Mouse (Mus musculus) bone marrow, adult 2 months (tissue): ENCODE results near the gene Rpl14. TPM values are rescaled to one million over a fixed set of nuclear protein-coding genes. Genes with fewer than 3 reads are reported as not detected.

Source experiments
- H3K27ac ChIP-seq: fragments of 200-500 bp; 2 replicates; pipeline ENCODE4 v1.5.1; 2012; ENCODE audit warnings: low read depth, mild to moderate bottlenecking, control low read depth, inconsistent platforms, low read length; ENCODE audit not compliant: control insufficient read depth, poor library complexity, insufficient read depth
- H3K4me1 ChIP-seq: fragments of 200-500 bp; 2 replicates; pipeline ENCODE4 v1.6.1; 2011; ENCODE audit warnings: low read length; ENCODE audit not compliant: control insufficient read depth, insufficient read depth
- H3K4me3 ChIP-seq: fragments of 200-500 bp; replicated peaks from 2 replicates; pipeline ENCODE3; 2011; ENCODE audit warnings: mild to moderate bottlenecking, low read depth, low read length, control low read depth; ENCODE audit not compliant: control insufficient read depth
- CTCF ChIP-seq: fragments of 200-500 bp; IDR thresholded peaks from 2 replicates; pipeline ENCODE4 v1.5.1; 2011; ENCODE audit warnings: low read length, control low read depth; ENCODE audit not compliant: control insufficient read depth, insufficient read depth
- POLR2A ChIP-seq: fragments of 200-500 bp; IDR thresholded peaks from 2 replicates; pipeline ENCODE4 v1.6.1; 2011; ENCODE audit warnings: low read depth, mild to moderate bottlenecking, control low read depth, low read length, borderline replicate concordance; ENCODE audit not compliant: control insufficient read depth
- WGBS: fragments of 180-500 bp; shearing (Covaris S2); methylation state at CpG from one replicate; pipeline ENCODE4 v1.1.7; 2018; 5-methylcytosine and 5-hydroxymethylcytosine counted together
- polyA plus RNA-seq: library from polyadenylated mRNA; stranded (reverse); fragments of >200 nt; gene quantifications from 2 replicates; pipeline ENCODE4 v1.2.4, GENCODE M21; 2011; ENCODE audit warnings: low replicate concordance; ENCODE audit not compliant: missing spikeins, insufficient read depth, insufficient read length

Gene Rpl14
- polyA plus RNA-seq, 1 experiment = 1,026 TPM

DNA sequence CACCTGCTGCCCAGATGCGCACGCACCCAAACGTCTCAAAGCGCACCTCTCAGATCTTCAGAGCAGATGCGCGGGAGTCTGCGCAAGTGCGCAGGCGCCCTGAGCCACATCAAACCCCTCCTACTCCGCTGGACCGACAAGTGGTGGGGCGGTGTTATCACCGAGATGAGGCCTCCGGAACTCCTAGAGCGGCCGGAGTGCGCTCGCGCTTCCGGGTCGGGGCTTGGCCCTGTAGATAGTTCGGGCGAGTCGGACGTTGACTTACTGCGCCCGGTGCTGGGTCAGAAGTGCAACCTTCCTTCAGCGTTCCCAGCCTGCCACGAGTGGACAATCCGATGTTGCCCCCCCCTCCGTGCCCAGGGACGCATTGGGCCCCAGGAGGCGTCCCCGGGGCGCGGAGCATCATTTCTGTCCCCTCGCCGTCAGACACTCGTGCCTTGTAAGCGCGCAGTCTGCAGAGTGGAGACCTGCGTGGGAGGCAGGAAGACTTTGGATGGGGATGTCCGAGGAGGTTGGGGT is 5.9 kb downstream of the Rpl14 start:
- under 1% methylated on average over 43 of the region's 43 CpGs for WGBS
- H3K4me1 ChIP-seq = peaks cover 4% of the 10 kb centered on the region
- TF ChIP-seq CTCF = no peak
- peak; percentile 93; the same call in 1 of the 2 replicates for TF ChIP-seq POLR2A
- H3K27ac ChIP-seq = peak overlapping the region; percentile 81
- peak overlapping the region; percentile 97 for H3K4me3 ChIP-seq

DNA sequence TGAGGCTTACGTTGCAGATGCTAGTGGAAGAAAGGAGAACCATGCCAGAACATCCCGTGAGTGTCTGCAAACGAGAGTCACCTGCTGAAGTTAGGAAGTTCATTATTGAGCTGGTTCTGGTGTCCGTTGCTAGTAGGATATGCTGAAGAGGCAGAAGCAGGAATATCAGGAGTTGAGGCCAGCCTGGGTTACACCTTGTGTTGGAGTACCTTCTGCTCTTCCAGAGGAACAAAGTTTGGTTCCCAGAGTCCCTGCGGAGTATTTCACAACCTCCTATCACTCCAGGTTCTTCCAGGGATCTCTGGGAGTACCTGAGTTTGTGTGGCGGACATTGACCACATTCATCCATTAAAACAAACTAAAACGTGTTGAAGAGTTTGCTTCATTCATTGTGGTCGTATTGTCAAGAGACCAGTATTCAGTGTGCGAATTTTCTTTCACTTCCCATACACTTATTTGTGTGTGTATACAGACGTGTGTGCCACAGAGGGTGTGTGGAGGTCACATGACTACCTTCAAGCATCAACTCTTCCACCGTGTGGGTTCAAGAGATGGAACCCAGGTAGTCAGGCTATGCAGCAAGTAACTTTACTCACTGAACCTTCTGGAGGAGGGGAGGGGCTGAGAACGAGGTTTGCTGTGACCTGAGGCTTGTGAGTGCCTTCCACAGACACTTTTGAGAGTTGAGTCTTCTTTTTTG is 6.6 kb downstream of the Rpl14 start:
- WGBS = 30% methylated on average over 12 of the region's 12 CpGs
- peak overlapping the region; percentile 97 for H3K4me3 ChIP-seq
- TF ChIP-seq CTCF = no peak
- TF ChIP-seq POLR2A = no peak
- peak overlapping the region; percentile 81 for H3K27ac ChIP-seq
- peaks cover 4% of the 10 kb centered on the region for H3K4me1 ChIP-seq

DNA sequence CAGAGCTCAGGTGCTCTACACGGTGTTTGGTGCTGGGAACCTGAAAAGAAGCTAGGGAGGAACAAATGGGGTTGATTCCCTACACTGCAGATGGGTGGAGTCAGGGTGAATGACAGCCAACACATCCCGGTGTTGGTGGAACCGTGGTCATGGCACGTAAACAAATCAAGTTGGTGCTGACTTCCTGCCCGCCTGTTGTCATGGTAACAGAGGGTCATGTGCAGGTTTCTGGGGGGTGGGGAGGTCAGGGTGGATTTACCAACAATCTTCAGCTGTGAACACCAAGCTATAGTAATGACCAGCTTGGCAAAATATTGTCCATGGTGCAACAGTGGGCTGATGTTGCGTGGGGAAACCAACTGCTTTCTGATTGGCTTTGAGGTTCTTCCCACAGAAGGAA is 7.5 kb downstream of the Rpl14 start:
- H3K4me1 ChIP-seq = peaks cover 4% of the 10 kb centered on the region
- H3K4me3 ChIP-seq = no peak overlapping the region
- 22% methylated on average over 6 of the region's 6 CpGs for WGBS
- H3K27ac ChIP-seq = no peak overlapping the region
- TF ChIP-seq POLR2A (no peak), CTCF (no peak)

DNA sequence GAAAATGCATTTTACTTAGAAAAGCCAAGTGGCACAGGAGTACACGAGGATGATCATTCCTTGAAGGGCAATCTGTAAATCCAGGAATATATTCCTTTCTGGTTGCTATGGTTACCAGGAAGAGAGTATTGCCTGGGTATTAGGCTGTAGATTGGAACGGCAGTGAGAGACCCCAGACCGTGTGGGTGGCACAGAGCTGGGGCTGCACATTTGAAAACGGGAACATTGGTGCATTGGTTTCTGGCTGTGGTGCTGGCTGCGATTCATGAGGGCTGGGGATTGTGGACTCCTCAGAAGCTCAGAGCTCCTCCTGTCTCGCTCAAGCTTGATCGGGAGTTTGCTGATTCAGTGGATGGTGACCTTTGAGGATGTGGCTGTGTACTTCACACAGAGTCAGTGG is 8.6 kb downstream of the Rpl14 start:
- Histone ChIP-seq H3K4me3 (no peak overlapping the region), H3K27ac (no peak overlapping the region), H3K4me1 (peaks cover 4% of the 10 kb centered on the region)
- TF ChIP-seq CTCF (no peak), POLR2A (no peak)
- WGBS = 82% methylated on average over 7 of the region's 7 CpGs

DNA sequence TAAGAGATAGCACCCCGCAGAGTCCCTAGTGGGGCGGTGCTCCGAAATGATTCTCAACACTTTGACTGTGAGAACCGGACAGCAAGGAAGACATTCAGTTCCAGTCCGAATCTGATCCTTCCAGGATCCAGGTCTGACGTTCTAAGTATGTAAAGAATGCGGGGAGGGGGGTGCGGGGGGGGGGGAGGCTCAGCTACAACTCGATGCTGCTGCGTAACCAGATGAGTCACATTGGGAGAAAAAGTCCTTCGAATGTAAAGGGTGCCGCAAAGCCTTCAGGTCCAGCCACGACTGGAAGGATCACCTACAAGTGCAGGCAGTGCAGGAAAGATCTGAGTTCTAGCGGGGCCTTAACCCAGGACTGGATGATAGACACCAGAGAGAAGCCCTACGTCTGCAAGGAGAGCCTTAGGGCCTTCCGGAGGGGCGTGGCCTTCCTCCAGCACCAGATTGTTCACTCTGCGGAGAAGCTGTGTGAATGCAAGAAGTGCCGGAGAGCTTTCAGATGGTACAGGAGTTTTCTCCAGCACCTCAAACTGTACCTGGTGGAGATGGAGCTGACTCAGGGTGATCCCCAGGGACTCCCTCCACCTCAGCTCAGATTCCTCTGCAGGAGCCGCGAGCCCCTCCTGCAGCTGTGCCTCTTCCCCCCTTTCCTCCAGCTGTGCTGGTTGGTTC is 10.8 kb downstream of the Rpl14 start:
- Histone ChIP-seq H3K4me1 (peaks cover 4% of the 10 kb centered on the region), H3K27ac (peak overlapping the region; percentile 11; the same call in 1 of the 2 replicates), H3K4me3 (peak overlapping the region; percentile 48)
- no peak for TF ChIP-seq POLR2A
- TF ChIP-seq CTCF = no peak
- WGBS = 29% methylated on average over 21 of the region's 21 CpGs

DNA sequence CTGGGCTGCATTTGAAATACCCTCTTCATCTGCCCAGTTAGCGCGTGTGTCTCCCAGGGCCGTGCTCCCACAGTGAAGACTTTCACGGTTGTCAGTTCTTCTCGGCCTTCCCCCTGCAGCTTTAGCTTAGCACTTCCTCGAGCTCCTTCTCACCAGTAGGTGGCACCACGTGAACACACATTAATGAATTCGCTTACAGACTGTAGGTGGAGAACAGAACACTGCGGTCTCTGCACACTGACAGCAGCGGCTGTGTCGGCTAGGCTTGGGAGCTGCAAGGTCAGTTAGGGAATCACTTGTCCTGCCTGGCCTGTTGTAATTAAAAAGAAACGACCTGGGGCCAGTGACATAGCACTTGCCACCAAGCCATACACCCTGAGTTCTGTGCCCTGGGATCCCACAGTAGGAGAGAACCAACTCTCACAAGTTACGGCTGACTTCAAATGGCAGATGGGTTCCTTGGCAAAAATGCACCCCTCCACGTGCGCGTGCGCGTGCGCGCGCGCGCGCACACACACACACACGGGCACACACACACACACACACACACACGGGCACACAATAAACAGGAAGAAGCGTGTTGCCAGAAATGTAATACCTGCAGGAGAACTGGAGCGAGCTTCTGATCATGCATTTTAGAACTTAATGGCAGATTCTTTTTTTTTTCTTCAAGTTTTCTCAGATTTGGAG is 11.5 kb downstream of the Rpl14 start:
- Histone ChIP-seq H3K4me3 (peak overlapping the region; percentile 48), H3K27ac (peak overlapping the region; percentile 51), H3K4me1 (peaks cover 4% of the 10 kb centered on the region)
- WGBS = 1% methylated on average over 28 of the region's 28 CpGs
- peak; percentile 87 for TF ChIP-seq CTCF
- TF ChIP-seq POLR2A = peak; percentile 22; the same call in 1 of the 2 replicates

DNA sequence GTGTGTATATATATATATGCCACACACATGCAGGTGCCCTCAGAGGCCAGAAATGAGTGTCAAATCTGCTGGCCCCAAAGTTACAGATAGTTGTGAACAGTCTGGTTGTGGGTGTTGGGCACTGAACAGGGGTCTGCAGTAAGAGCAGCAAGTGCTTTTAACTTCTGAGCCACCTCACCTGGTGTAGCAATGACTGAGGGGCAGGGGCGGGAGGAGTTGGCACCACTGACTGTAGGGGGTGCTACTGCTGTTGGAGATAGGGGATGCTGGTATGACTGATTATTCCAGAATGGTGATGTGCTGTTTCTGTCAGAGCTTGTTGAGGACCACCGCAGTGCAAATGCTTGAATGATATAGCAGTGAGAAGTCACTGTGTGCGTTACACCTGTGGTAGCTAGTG is 12.1 kb downstream of the Rpl14 start:
- TF ChIP-seq POLR2A (no peak), CTCF (no peak)
- H3K4me1 ChIP-seq = peaks cover 1% of the 10 kb centered on the region; the same call in 1 of the 2 replicates
- H3K27ac ChIP-seq = no peak overlapping the region
- H3K4me3 ChIP-seq = no peak overlapping the region
- 55% methylated on average over 3 of the region's 3 CpGs for WGBS

DNA sequence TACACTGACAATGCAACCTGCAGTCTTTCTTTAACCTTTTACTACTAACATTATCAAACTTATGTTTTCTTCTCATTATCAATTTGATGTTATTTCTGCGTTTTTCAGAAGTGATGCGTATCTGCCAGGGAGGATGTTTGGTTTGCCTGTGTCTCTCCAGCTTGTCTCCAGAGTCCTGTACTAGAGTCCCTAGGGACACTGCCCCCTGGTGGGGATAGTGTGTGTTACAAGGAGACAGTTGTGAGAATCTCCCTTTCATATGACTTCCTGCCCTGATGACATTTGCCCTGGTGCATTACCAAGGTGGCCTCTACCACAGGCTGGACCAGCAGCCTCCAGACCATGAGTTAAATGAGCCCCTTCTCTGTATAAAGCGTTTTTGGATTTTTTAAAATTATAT is 15.3 kb downstream of the Rpl14 start:
- TF ChIP-seq CTCF (peak; percentile 82), POLR2A (no peak)
- 8% methylated on average over 3 of the region's 3 CpGs for WGBS
- Histone ChIP-seq H3K4me3 (no peak overlapping the region), H3K4me1 (no peaks in the 10 kb centered on the region; the same call in 1 of the 2 replicates), H3K27ac (no peak overlapping the region)
